Mouse (Mus musculus) myocyte (in vitro differentiated cells): ENCODE measurements at regions not wholly inside any gene's neighbourhood (a gene's known extent, or its start where the extent isn't known, plus 50 kb on each side); places are given as distances from the start of the nearest gene placed in this dataset.

ENCODE experiments used
- CEBPB ChIP-seq: IDR thresholded peaks from 2 replicates; pipeline ENCODE4 v1.6.1; 2011; ENCODE audit warnings: mild to moderate bottlenecking, moderate library complexity; ENCODE audit not compliant: poor library complexity, insufficient read depth, severe bottlenecking
- E2F4 ChIP-seq: IDR thresholded peaks from one replicate; pipeline ENCODE4 v1.6.1; 2011; ENCODE audit warnings: mild to moderate bottlenecking, control low read depth, moderate library complexity; ENCODE audit not compliant: insufficient read depth
- MAX ChIP-seq: IDR thresholded peaks from one replicate; pipeline ENCODE4 v1.6.1; 2011; ENCODE audit warnings: low read depth, mild to moderate bottlenecking, control low read depth
- POLR2A ChIP-seq: IDR thresholded peaks from one replicate; pipeline ENCODE4 v1.6.1; 2011; ENCODE audit warnings: low read depth, mild to moderate bottlenecking, control low read depth, moderate library complexity; ENCODE audit not compliant: insufficient read length
- POLR2AphosphoS2 ChIP-seq: IDR thresholded peaks from one replicate; pipeline ENCODE4 v1.6.1; 2011; ENCODE audit warnings: low read depth, control low read depth; ENCODE audit not compliant: insufficient read length
- REST ChIP-seq: IDR thresholded peaks from one replicate; pipeline ENCODE4 v1.6.1; 2011; ENCODE audit warnings: mild to moderate bottlenecking, control low read depth, moderate library complexity; ENCODE audit not compliant: insufficient read depth, insufficient read length
- SRF ChIP-seq: IDR thresholded peaks from one replicate; pipeline ENCODE4 v1.6.1; 2011; ENCODE audit warnings: low read depth; ENCODE audit not compliant: control insufficient read depth, insufficient read length
- TCF12 ChIP-seq: IDR thresholded peaks from one replicate; pipeline ENCODE4 v1.6.1; 2011; ENCODE audit warnings: mild to moderate bottlenecking, control low read depth; ENCODE audit not compliant: poor library complexity, insufficient read depth, severe bottlenecking
- USF1 ChIP-seq: IDR thresholded peaks from one replicate; pipeline ENCODE4 v1.6.1; 2011; ENCODE audit warnings: low read depth, mild to moderate bottlenecking, control low read depth, moderate library complexity

DNA sequence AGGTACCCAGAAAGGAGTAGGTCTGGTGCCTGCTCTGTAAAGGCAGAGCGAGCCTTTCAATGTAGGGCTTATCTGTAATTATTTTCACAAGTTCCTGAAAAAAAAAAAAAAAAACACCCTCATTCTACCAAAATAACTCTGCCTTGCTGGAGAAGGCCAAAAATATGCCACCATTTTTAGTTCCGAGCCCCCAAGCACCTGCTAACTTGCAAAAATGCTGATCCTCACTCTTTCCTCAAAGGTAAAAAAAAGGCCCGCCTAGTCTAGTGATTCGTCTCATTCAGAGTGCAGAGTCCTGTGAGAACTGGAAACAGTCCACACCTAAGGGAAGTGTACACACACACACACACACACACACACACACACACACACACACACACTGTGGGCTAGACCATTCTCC is 143.7 kb upstream of the Dyrk2 start:
- TF ChIP-seq POLR2A (no peak), SRF (no peak), USF1 (no peak), REST (no peak), E2F4 (no peak), POLR2AphosphoS2 (no peak), CEBPB (no peak), MAX (no peak), TCF12 (no peak)
